Mouse (Mus musculus) small intestine, adult 2 months (tissue): ENCODE measurements around the gene Tnfsf10.

Experiments
- CTCF ChIP-seq: fragments of 200-500 bp; IDR thresholded peaks from 2 replicates; pipeline ENCODE4 v1.5.1; 2012; ENCODE audit warnings: low read depth, mild to moderate bottlenecking, control low read depth, inconsistent platforms, low read length, moderate library complexity, mixed read lengths; ENCODE audit not compliant: insufficient replicate concordance, insufficient read length; ENCODE audit errors: extremely low read depth
- POLR2A ChIP-seq: fragments of 200-500 bp; IDR thresholded peaks from 2 replicates; pipeline ENCODE4 v1.6.1; 2012; ENCODE audit warnings: low read depth, mild to moderate bottlenecking, control low read depth, inconsistent platforms, low read length, moderate library complexity

DNA sequence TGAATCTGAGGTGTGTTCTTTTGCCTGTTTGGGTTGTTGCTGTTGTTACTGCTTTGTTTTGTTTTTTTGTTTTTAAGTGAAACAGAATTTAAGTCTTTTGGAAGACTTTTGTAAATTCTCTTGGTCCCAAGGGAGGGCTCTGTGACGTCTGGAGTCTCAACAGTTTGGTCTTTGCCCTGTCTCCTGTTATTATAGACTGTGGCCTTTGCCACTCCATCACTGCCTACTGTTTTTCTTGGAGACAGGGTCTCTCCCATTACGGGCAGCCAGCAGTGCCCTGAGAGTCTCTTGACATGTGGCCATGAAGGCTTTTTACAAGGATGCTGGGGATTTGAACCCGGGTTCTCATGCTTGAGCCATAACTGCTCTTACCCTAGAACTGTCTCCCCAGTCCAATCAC lies 22.1 kb downstream of the Tnfsf10 start:
- TF ChIP-seq POLR2A (no peak), CTCF (no peak)
